Mouse (Mus musculus) forebrain, embryonic 13.5 days (tissue): ENCODE measurements around the gene Focad. TPM values are rescaled to one million over a fixed set of nuclear protein-coding genes. Genes with fewer than 3 reads are reported as not detected.
A peak's percentile ranks its signal among the peaks of the same experiment; 100 is the strongest.

Source experiments
- ATAC-seq: fragments of 200-750 bp; cut with Nextera tagmentation; 2 replicates; pipeline ENCODE4 v1.8.0; 2017
- H3K27ac ChIP-seq: fragments of 300-500 bp; sonication (generic); 2 replicates; pipeline ENCODE4 v1.5.1; 2015; ENCODE audit warnings: inconsistent platforms, mild to moderate bottlenecking, moderate library complexity
- H3K27me3 ChIP-seq: fragments of 300-500 bp; sonication (generic); 2 replicates; pipeline ENCODE4 v1.6.1; 2015; ENCODE audit warnings: mild to moderate bottlenecking, inconsistent platforms
- H3K36me3 ChIP-seq: fragments of 300-500 bp; sonication (generic); 2 replicates; pipeline ENCODE4 v1.6.1; 2015; ENCODE audit warnings: mild to moderate bottlenecking, inconsistent platforms; ENCODE audit not compliant: poor library complexity, severe bottlenecking
- H3K4me1 ChIP-seq: fragments of 300-500 bp; sonication (generic); 2 replicates; pipeline ENCODE4 v1.6.1; 2015; ENCODE audit warnings: inconsistent platforms
- H3K4me2 ChIP-seq: fragments of 300-500 bp; sonication (generic); 2 replicates; pipeline ENCODE4 v1.6.1; 2015; ENCODE audit warnings: inconsistent platforms, mild to moderate bottlenecking, moderate library complexity
- H3K4me3 ChIP-seq: fragments of 300-500 bp; sonication (generic); 2 replicates; pipeline ENCODE4 v1.5.1; 2015; ENCODE audit warnings: mild to moderate bottlenecking, inconsistent platforms
- H3K9ac ChIP-seq: fragments of 300-500 bp; sonication (generic); 2 replicates; pipeline ENCODE4 v1.6.1; 2015; ENCODE audit warnings: mild to moderate bottlenecking, inconsistent platforms
- H3K9me3 ChIP-seq: fragments of 300-500 bp; sonication (generic); replicated peaks from 2 replicates; pipeline ENCODE4 v1.6.1; 2016; ENCODE audit warnings: inconsistent platforms
- WGBS: fragments of 180-500 bp; shearing (Covaris S2); methylation state at CpG from one replicate; pipeline ENCODE4 v1.1.7; 2015; 5-methylcytosine and 5-hydroxymethylcytosine counted together
- polyA plus RNA-seq: library from polyadenylated mRNA; unstranded; fragments of >200 nt; fragmentation: Nextera tagmentation; extraction: Ambion mirVana; gene quantifications from 2 replicates; pipeline ENCODE4 v1.2.1, GENCODE M21; 2015

The Focad gene
- polyA plus RNA-seq, 1 experiment from 2014 or later: 10.3 TPM

DNA sequence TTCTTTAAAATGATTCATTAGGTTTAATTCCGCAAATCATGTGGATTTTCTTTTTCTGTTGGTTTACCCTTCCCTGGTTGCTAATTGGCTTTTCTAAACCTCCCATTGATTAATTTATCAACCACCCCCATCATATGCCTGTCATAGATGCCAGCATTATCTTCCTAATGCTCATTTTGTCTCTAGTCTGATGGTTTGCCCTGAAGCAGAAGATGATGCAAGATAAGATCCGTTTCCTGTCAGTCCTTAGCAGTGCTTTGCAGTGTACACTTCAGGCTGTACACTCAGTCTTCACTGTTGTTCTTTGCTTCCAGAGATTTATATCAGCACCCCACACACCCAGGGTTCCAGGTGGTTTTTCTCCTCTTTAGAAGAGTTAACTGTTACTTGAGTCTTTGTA lies 124.4 kb downstream of the Focad start:
- Histone ChIP-seq H3K9me3 (no peaks in the 10 kb centered on the region), H3K4me1 (no peaks in the 10 kb centered on the region), H3K4me2 (no peak overlapping the region), H3K27ac (no peak overlapping the region), H3K9ac (no peak overlapping the region), H3K27me3 (no peaks in the 10 kb centered on the region), H3K4me3 (no peak overlapping the region), H3K36me3 (no peaks in the 10 kb centered on the region)
- WGBS: 90% methylated on average over 2 of the region's 2 CpGs
- no peak for ATAC-seq

- no peaks in the 10 kb centered on the region for H3K4me1 ChIP-seq
- no peaks in the 10 kb centered on the region for H3K27me3 ChIP-seq
- H3K4me2 ChIP-seq: no peak overlapping the region
- WGBS: 98% methylated on average over 3 of the region's 3 CpGs
- H3K27ac ChIP-seq: no peak overlapping the region
- H3K4me3 ChIP-seq: no peak overlapping the region
- no peaks in the 10 kb centered on the region for H3K9me3 ChIP-seq
- ATAC-seq: no peak
- no peaks in the 10 kb centered on the region for H3K36me3 ChIP-seq
- no peak overlapping the region for H3K9ac ChIP-seq
Measured at GRCm38 (mm10) chr4:88231375-88231774, 136.9 kb downstream of the Focad start.

DNA sequence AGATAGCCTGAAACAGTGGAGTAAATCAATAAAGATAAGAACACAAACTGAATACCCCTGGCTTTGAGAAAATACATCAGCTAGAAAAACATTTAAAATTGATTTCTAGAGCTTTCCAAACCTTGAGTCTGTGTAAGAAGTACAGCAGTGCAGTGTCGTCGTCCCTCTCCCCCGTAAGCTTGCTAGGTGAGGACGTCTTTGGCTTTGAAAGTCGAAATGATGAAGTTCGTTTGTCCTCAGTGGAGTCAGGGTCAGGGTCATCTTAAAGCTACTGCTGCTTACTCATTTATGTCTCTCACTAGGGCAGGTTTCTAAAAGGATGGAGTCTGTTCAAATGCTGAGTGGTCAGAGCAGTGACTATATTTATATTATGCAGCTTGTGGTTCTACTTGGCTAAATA lies 141.5 kb downstream of the Focad start:
- Histone ChIP-seq H3K9me3 (no peaks in the 10 kb centered on the region), H3K36me3 (no peaks in the 10 kb centered on the region), H3K9ac (no peak overlapping the region), H3K4me3 (no peak overlapping the region), H3K27me3 (no peaks in the 10 kb centered on the region), H3K4me1 (peaks cover 26% of the 10 kb centered on the region), H3K4me2 (no peak overlapping the region), H3K27ac (no peak overlapping the region)
- ATAC-seq: no peak
- WGBS: 74% methylated on average over 6 of the region's 6 CpGs

DNA sequence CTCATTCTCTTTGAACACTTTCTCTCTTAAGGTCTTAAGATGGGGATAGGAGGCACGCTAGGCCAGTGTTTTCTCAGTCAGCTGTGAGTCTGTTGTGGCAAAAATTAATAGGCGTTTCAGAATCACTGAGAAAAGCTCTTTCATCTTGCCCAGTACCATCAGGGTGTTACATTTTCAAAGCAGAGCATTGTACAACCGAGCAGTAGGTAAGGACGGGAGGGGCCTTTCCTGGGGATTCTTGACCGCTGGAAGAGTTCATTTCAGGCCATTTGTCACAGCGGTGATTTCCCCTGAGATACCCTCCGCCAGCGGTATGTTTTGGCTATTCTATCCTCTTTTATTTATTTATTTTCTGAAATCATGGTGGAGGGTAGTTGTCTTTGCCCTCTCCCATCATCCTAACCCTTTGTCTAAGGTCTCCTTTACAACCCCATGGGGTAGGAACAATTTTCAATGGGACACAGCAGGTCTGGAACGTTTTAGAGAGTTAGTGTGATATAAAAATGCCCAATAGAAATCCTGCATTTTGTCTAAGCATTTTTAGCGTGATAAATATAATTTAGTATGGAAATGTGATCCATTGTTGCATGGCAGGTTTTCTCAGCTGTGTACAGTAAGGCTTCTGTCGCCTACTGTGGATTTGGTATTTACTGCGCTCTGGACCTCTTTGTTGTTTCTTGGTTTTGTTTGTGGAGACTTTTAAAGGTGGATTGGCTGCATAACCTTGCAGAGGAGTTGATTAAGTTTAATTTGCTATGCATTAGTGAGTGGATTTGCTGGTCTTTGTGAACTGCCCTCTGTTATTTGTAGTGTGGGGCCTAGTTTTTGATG lies 142.7 kb downstream of the Focad start:
- H3K4me3 ChIP-seq: no peak overlapping the region
- H3K9me3 ChIP-seq: no peaks in the 10 kb centered on the region
- no peaks in the 10 kb centered on the region for H3K36me3 ChIP-seq
- peaks cover 26% of the 10 kb centered on the region for H3K4me1 ChIP-seq
- H3K27me3 ChIP-seq: no peaks in the 10 kb centered on the region
- peak overlapping the region; percentile 4; the same call in 1 of the 2 replicates for H3K27ac ChIP-seq
- WGBS: 20% methylated on average over 12 of the region's 12 CpGs
- H3K4me2 ChIP-seq: no peak overlapping the region
- peak; percentile 65 for ATAC-seq
- H3K9ac ChIP-seq: no peak overlapping the region

- peak; percentile 65; the same call in 1 of the 2 replicates for ATAC-seq
- 6% methylated on average over 7 of the region's 7 CpGs for WGBS
- Histone ChIP-seq H3K27me3 (no peaks in the 10 kb centered on the region), H3K9ac (0 out of 2 replicates have a peak overlapping the region, but pooled peaks have one; percentile 21), H3K4me3 (no peak overlapping the region), H3K4me1 (peaks cover 26% of the 10 kb centered on the region), H3K4me2 (peak overlapping the region; percentile 2; the same call in 1 of the 2 replicates), H3K9me3 (no peaks in the 10 kb centered on the region), H3K27ac (peak overlapping the region; percentile 44; the same call in 1 of the 2 replicates), H3K36me3 (no peaks in the 10 kb centered on the region)
Measured at GRCm38 (mm10) chr4:88238351-88238750, 143.9 kb downstream of the Focad start.

- no peak overlapping the region for H3K4me3 ChIP-seq
- no peak overlapping the region for H3K27ac ChIP-seq
- no peak for ATAC-seq
Measured at GRCm38 (mm10) chr4:88243834-88244233, 149.4 kb downstream of the Focad start.

GRCm38 (mm10) chr4:88245494-88245893 lies 151.1 kb downstream of the Focad start:
- no peaks in the 10 kb centered on the region for H3K27me3 ChIP-seq
- H3K36me3 ChIP-seq: no peaks in the 10 kb centered on the region
- no peak overlapping the region for H3K27ac ChIP-seq
- 60% methylated on average over 4 of the region's 4 CpGs for WGBS
- H3K9ac ChIP-seq: no peak overlapping the region
- no peak overlapping the region for H3K4me2 ChIP-seq
- H3K4me1 ChIP-seq: no peaks in the 10 kb centered on the region
- H3K9me3 ChIP-seq: no peaks in the 10 kb centered on the region
- H3K4me3 ChIP-seq: no peak overlapping the region
- no peak for ATAC-seq

More at GRCm38 (mm10) chr4:88243834-88244233, 149.4 kb downstream of the Focad start:
- WGBS: 87% methylated on average over 2 of the region's 2 CpGs
- H3K4me2 ChIP-seq: no peak overlapping the region
- H3K4me1 ChIP-seq: peaks cover 7% of the 10 kb centered on the region
- no peaks in the 10 kb centered on the region for H3K36me3 ChIP-seq
- no peaks in the 10 kb centered on the region for H3K9me3 ChIP-seq
- H3K27me3 ChIP-seq: no peaks in the 10 kb centered on the region
- H3K9ac ChIP-seq: no peak overlapping the region

DNA sequence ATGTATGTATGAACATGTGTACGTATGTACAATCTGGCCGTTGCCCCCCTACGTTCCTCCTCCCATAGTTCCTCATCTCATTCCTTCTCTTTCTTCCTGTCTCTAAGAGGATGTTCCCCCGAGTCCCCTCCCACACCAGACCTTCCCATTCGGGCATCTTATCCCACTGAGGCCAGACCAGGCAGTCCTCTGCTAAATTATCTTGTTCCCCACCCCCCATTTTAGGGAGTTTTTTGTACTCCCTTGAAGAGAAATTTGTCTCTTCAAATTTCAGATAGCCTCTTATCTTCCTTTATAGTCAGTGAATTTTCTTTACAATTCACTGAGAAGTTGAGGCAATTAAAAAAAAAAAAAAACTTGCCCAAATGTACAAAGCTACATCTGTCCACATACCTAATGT lies 166.9 kb downstream of the Focad start:
- H3K27me3 ChIP-seq: no peaks in the 10 kb centered on the region
- 96% methylated on average over 5 of the region's 5 CpGs for WGBS
- no peaks in the 10 kb centered on the region for H3K9me3 ChIP-seq
- H3K4me3 ChIP-seq: no peak overlapping the region
- ATAC-seq: no peak
- H3K9ac ChIP-seq: no peak overlapping the region
- H3K4me2 ChIP-seq: no peak overlapping the region
- H3K27ac ChIP-seq: no peak overlapping the region
- no peaks in the 10 kb centered on the region for H3K36me3 ChIP-seq
- H3K4me1 ChIP-seq: peaks cover 6% of the 10 kb centered on the region; the same call in 1 of the 2 replicates

DNA sequence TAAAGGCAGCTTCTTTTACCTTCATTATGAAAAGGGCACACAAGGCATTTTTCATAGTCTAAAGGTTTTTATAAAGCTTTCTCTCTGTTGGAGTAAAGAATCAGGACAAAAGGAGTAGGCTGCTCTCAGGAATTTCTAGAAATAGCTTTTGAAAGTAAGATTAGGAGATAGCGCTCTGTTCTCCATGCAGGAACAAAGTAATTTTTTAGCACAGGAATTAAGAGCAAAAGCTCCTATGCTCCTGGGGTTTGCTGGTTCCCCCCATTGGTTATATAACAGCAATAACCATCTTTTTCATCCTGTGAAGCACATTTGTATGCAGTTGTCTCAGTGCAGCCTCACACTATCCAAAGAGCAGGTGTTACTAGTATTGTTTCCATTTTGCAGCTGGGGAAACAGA lies 170.1 kb downstream of the Focad start:
- 28% methylated on average over 1 of the region's 1 CpGs for WGBS
- H3K36me3 ChIP-seq: no peaks in the 10 kb centered on the region
- H3K9ac ChIP-seq: no peak overlapping the region
- H3K4me2 ChIP-seq: no peak overlapping the region
- H3K27ac ChIP-seq: no peak overlapping the region
- H3K4me1 ChIP-seq: peaks cover 6% of the 10 kb centered on the region; the same call in 1 of the 2 replicates
- no peaks in the 10 kb centered on the region for H3K9me3 ChIP-seq
- H3K27me3 ChIP-seq: no peaks in the 10 kb centered on the region
- H3K4me3 ChIP-seq: no peak overlapping the region
- no peak for ATAC-seq

GRCm38 (mm10) chr4:88270408-88271067 lies 176.1 kb downstream of the Focad start:
- 86% methylated on average over 7 of the region's 7 CpGs for WGBS
- no peak for ATAC-seq

GRCm38 (mm10) chr4:88275571-88276041 lies 181.2 kb downstream of the Focad start:
- Histone ChIP-seq H3K27ac (no peak overlapping the region; the same call in 1 of the 2 replicates), H3K4me1 (peaks cover 12% of the 10 kb centered on the region), H3K9ac (peak overlapping the region; percentile 26; the same call in 1 of the 2 replicates), H3K9me3 (no peaks in the 10 kb centered on the region), H3K27me3 (no peaks in the 10 kb centered on the region), H3K4me3 (no peak overlapping the region), H3K36me3 (no peaks in the 10 kb centered on the region), H3K4me2 (no peak overlapping the region)
- no peak for ATAC-seq
- 46% methylated on average over 6 of the region's 6 CpGs for WGBS

More at GRCm38 (mm10) chr4:88270408-88271067, 176.1 kb downstream of the Focad start:
- Histone ChIP-seq H3K4me2 (no peak overlapping the region), H3K9me3 (no peaks in the 10 kb centered on the region), H3K9ac (no peak overlapping the region), H3K27ac (no peak overlapping the region), H3K27me3 (no peaks in the 10 kb centered on the region), H3K4me3 (no peak overlapping the region), H3K4me1 (peaks cover 3% of the 10 kb centered on the region), H3K36me3 (no peaks in the 10 kb centered on the region)

DNA sequence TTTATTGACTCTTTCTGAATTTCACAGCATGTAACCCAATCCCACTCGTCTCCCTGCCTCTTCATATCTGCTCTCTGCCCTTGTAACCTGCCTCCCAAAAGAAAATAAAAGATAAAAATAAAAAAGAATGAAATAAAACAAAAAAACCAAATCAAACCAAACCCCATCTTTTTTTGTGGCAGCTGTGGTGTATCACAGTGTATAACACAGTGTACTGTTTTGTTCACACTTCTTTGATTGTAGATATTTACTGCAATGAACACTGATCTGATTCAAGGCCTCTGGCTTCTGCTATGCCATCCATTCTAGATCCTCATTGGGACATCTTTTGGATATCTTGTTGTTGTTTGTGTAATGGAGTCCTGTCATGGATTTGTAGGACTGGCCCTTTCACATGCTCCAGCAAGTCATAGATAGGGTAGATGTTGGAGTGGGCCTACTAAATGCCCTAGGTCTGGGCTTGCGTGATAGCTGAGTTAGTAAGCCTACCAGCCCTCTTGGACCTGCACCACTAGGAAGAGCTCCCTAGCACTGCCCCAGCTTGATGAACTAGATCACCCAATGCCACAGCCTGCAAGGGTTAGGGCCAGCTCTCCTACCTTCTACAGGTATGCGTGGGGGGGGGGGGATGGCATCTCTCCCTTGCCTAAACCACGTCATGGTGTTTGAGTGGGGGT lies 181.8 kb downstream of the Focad start:
- WGBS: 74% methylated on average over 4 of the region's 4 CpGs
- peaks cover 12% of the 10 kb centered on the region for H3K4me1 ChIP-seq
- no peak overlapping the region for H3K9ac ChIP-seq
- no peaks in the 10 kb centered on the region for H3K9me3 ChIP-seq
- ATAC-seq: no peak
- no peak overlapping the region for H3K27ac ChIP-seq
- H3K36me3 ChIP-seq: no peaks in the 10 kb centered on the region
- no peak overlapping the region for H3K4me2 ChIP-seq
- no peak overlapping the region for H3K4me3 ChIP-seq
- H3K27me3 ChIP-seq: no peaks in the 10 kb centered on the region
